Mouse (Mus musculus) CH12.LX (cell line): ENCODE results near the gene Pou3f1.
A peak's percentile ranks its signal among the peaks of the same experiment; 100 is the strongest.

Experiments used
- BHLHE40 ChIP-seq: IDR thresholded peaks from 2 replicates; pipeline ENCODE4 v1.6.1; 2011; ENCODE audit warnings: mild to moderate bottlenecking, low read depth, low read length, improper control_type of control experiment
- CTCF ChIP-seq, 2 experiments: IDR thresholded peaks in 1 of 2; conservative IDR thresholded peaks in 1 of 2; 2 replicates each; pipeline ENCODE4 v1.5.1; 2011 to 2012; ENCODE audit warnings: low read depth in 2 of 2, low read length in 2 of 2, improper control_type of control experiment in 1 of 2, inconsistent platforms in 1 of 2, mild to moderate bottlenecking in 1 of 2, moderate library complexity in 1 of 2
- ELF1 ChIP-seq: IDR thresholded peaks from 2 replicates; pipeline ENCODE4 v1.6.1; 2014; ENCODE audit warnings: low read depth, mild to moderate bottlenecking, inconsistent platforms, low read length, improper control_type of control experiment
- JUND ChIP-seq: conservative IDR thresholded peaks from 2 replicates; pipeline ENCODE4 v1.6.1; 2011; ENCODE audit warnings: low read depth, low read length, improper control_type of control experiment
- MAX ChIP-seq: IDR thresholded peaks from 2 replicates; pipeline ENCODE4 v1.6.1; 2011; ENCODE audit warnings: low read length, improper control_type of control experiment
- MXI1 ChIP-seq: IDR thresholded peaks from 2 replicates; pipeline ENCODE4 v1.6.1; 2011; ENCODE audit warnings: mild to moderate bottlenecking, low read depth, low read length, improper control_type of control experiment
- POLR2A ChIP-seq: IDR thresholded peaks from 2 replicates; pipeline ENCODE4 v1.6.1; 2011; ENCODE audit warnings: low read depth, mild to moderate bottlenecking, improper control_type of control experiment, low read length
- USF1 ChIP-seq: IDR thresholded peaks from 2 replicates; pipeline ENCODE4 v1.6.1; 2014; ENCODE audit warnings: low read depth, mild to moderate bottlenecking, inconsistent platforms, low read length, improper control_type of control experiment
- USF2 ChIP-seq: conservative IDR thresholded peaks from 2 replicates; pipeline ENCODE4 v1.6.1; 2011; ENCODE audit warnings: low read depth, low read length, improper control_type of control experiment
- ZC3H11A ChIP-seq: IDR thresholded peaks from 2 replicates; pipeline ENCODE4 v1.6.1; 2012; ENCODE audit warnings: low read depth, mild to moderate bottlenecking, inconsistent platforms, low read length, improper control_type of control experiment
- ZMIZ1 ChIP-seq: IDR thresholded peaks from 2 replicates; pipeline ENCODE4 v1.6.1; 2012; ENCODE audit warnings: low read depth, mild to moderate bottlenecking, inconsistent platforms, low read length, improper control_type of control experiment

- TF ChIP-seq CTCF (conservative IDR thresholded peaks at IDR 0.05 in 1 of 2, IDR thresholded peaks at IDR 0.05 in 1 of 2; ENCODE audit: low read depth in 2 of 2, low read length in 2 of 2) (peak in 1 of 2 experiments; percentile 10; a peak in 1 of 4 replicates), MAX (no peak), USF2 (no peak), ZMIZ1 (no peak), JUND (no peak), USF1 (no peak), MXI1 (no peak), POLR2A (no peak), BHLHE40 (no peak), ELF1 (no peak), ZC3H11A (no peak)
Observed at GRCm38 (mm10) chr4:124652886-124653285, 3.7 kb upstream of the Pou3f1 start.
